Mouse (Mus musculus) neural tube, embryonic 11.5 days (tissue): ENCODE data around the gene Opa3. TPM values are rescaled to one million over a fixed set of nuclear protein-coding genes. Genes with fewer than 3 reads are reported as not detected.

Experiments
- ATAC-seq: fragments of 200-750 bp; cut with Nextera tagmentation; 2 replicates; pipeline ENCODE4 v1.8.0; 2017; ENCODE audit warnings: moderate number of reproducible peaks, mild to moderate bottlenecking, moderate TSS enrichment, moderate library complexity; ENCODE audit not compliant: insufficient read depth, low FRiP score, low TSS enrichment
- DNase-seq: peaks from one replicate; pipeline ENCODE4 v3.0.0-alpha.2; 2015; ENCODE audit warnings: low spot score
- H3K27ac ChIP-seq: fragments of 300-500 bp; sonication (generic); 2 replicates; pipeline ENCODE4 v1.5.1; 2014; ENCODE audit warnings: low read depth, mild to moderate bottlenecking, low read length
- H3K27me3 ChIP-seq: fragments of 300-500 bp; sonication (generic); 2 replicates; pipeline ENCODE4 v1.6.1; 2014; ENCODE audit warnings: mild to moderate bottlenecking, low read length, mixed read lengths; ENCODE audit not compliant: control insufficient read depth, insufficient read depth
- H3K36me3 ChIP-seq: fragments of 300-500 bp; sonication (generic); 2 replicates; pipeline ENCODE4 v1.6.1; 2014; ENCODE audit warnings: mild to moderate bottlenecking, low read length, moderate library complexity, mixed read lengths; ENCODE audit not compliant: control insufficient read depth, insufficient read depth
- H3K4me1 ChIP-seq: fragments of 300-500 bp; sonication (generic); 2 replicates; pipeline ENCODE4 v1.6.1; 2014; ENCODE audit warnings: low read length, mixed read lengths; ENCODE audit not compliant: control insufficient read depth, insufficient read depth
- H3K4me2 ChIP-seq: fragments of 300-500 bp; sonication (generic); 2 replicates; pipeline ENCODE4 v1.6.1; 2014; ENCODE audit warnings: low read depth, mild to moderate bottlenecking, moderate library complexity
- H3K4me3 ChIP-seq: fragments of 300-500 bp; sonication (generic); 2 replicates; pipeline ENCODE4 v1.5.1; 2014; ENCODE audit warnings: low read depth, low read length
- H3K9ac ChIP-seq: fragments of 300-500 bp; sonication (generic); 2 replicates; pipeline ENCODE4 v1.6.1; 2014; ENCODE audit warnings: mild to moderate bottlenecking, low read length
- H3K9me3 ChIP-seq: fragments of 300-500 bp; sonication (generic); 2 replicates; pipeline ENCODE4 v1.6.1; 2016; ENCODE audit warnings: low read length; ENCODE audit not compliant: control insufficient read depth
- WGBS: fragments of 180-500 bp; shearing (Covaris S2); extraction: QIAGEN DNeasy Blood & Tissue Kit; methylation state at CpG from one replicate; pipeline ENCODE4 v1.1.7; 2014; 5-methylcytosine and 5-hydroxymethylcytosine counted together
- polyA plus RNA-seq: library from polyadenylated mRNA; unstranded; fragments of >200 nt; fragmentation: Nextera tagmentation; extraction: Ambion mirVana; gene quantifications from 2 replicates; pipeline ENCODE4 v1.2.1, GENCODE M21; 2014

Opa3 gene
- polyA plus RNA-seq, 1 experiment from 2014 or later, result 45.9 TPM

- H3K4me1 ChIP-seq, result no peaks in the 10 kb centered on the region
- peaks cover 6% of the 10 kb centered on the region for H3K36me3 ChIP-seq
- no peaks in the 10 kb centered on the region for H3K27me3 ChIP-seq
- no peak for ATAC-seq
- DNase-seq, result no peak
- no peak overlapping the region for H3K9ac ChIP-seq
- no peak overlapping the region for H3K4me3 ChIP-seq
- no peak overlapping the region for H3K4me2 ChIP-seq
- 67% methylated on average over 6 of the region's 6 CpGs for WGBS
- H3K9me3 ChIP-seq, result no peaks in the 10 kb centered on the region
- no peak overlapping the region for H3K27ac ChIP-seq
Measured at GRCm38 (mm10) chr7:19196676-19197075, 31.5 kb upstream of the Opa3 start.

- H3K4me2 ChIP-seq, result no peak overlapping the region
- ATAC-seq, result no peak
- no peak for DNase-seq
- H3K9ac ChIP-seq, result no peak overlapping the region
- no peak overlapping the region for H3K27ac ChIP-seq
- peaks cover 6% of the 10 kb centered on the region; the same call in 1 of the 2 replicates for H3K36me3 ChIP-seq
- no peaks in the 10 kb centered on the region for H3K27me3 ChIP-seq
- H3K9me3 ChIP-seq, result no peaks in the 10 kb centered on the region
- no peak overlapping the region for H3K4me3 ChIP-seq
- 40% methylated on average over 2 of the region's 2 CpGs for WGBS
- H3K4me1 ChIP-seq, result no peaks in the 10 kb centered on the region
Measured at GRCm38 (mm10) chr7:19197985-19198384, 30.1 kb upstream of the Opa3 start.

DNA sequence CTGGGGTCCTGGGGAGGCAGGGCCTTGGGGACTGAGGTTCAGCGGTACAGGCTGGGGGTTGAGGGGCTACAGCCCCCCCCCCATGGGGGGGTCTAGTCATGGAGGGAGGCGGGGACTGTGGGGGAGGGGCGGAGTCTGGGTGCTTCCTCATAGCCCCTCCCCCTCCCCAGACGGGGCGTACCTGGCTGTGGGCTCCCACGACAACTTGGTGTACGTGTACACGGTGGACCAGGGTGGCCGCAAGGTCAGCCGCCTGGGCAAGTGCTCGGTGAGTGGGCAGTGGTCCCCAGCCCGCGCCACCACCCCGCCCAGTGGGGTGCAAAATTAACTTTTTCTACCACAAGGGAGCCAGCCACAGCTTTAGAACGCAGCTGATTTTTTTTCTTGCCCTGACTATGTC, 26.5 kb upstream of the Opa3 start:
- DNase-seq (no peak), ATAC-seq (no peak; the same call in 1 of the 2 replicates)
- no peaks in the 10 kb centered on the region for H3K4me1 ChIP-seq
- H3K27me3 ChIP-seq, result no peaks in the 10 kb centered on the region
- 58% methylated on average over 12 of the region's 15 CpGs for WGBS
- no peak overlapping the region for H3K9ac ChIP-seq
- H3K4me3 ChIP-seq, result no peak overlapping the region
- no peaks in the 10 kb centered on the region for H3K9me3 ChIP-seq
- peaks cover 2% of the 10 kb centered on the region; the same call in 1 of the 2 replicates for H3K36me3 ChIP-seq
- no peak overlapping the region for H3K4me2 ChIP-seq
- no peak overlapping the region for H3K27ac ChIP-seq

GRCm38 (mm10) chr7:19202065-19202850, 25.9 kb upstream of the Opa3 start:
- DNase-seq (no peak), ATAC-seq (no peak)
- Histone ChIP-seq H3K9ac (no peak overlapping the region), H3K4me1 (no peaks in the 10 kb centered on the region), H3K27ac (no peak overlapping the region), H3K27me3 (no peaks in the 10 kb centered on the region), H3K4me2 (no peak overlapping the region), H3K4me3 (no peak overlapping the region), H3K36me3 (peaks cover 2% of the 10 kb centered on the region; the same call in 1 of the 2 replicates), H3K9me3 (no peaks in the 10 kb centered on the region)
- WGBS, result 54% methylated on average over 15 of the region's 15 CpGs

DNA sequence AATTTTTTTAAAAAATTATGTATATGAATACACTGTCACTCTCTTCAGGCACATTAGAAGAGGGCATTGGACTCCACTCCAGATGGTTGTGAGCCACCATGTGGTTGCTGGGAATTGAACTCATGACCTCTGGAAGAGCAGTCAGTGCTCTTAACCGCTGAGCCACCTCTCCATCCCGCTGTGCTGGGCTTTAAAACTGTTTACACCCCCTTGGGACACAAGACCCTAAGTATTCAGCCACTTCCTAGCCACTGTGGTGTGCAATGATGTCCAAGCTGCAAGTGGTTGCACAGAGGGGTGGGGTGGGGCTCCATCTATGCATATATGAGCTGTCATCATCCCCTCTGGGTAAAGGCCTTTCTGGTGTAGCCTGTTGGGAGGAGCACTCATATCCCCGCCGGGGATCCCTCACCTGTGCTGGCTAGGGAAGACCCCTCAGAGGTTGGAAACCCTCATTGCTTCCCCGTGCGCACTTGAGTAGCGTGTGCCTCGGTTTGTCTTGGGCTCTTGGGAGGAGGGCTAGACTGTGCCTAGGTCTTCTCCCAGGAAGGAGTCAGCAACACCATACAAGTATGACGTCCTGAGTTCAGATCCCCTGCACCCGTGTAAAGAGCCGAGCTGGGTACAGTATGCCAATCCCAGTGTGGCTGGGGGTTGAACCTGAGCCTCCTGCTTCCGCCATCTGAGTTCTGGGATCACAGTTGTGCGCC, 19.8 kb upstream of the Opa3 start:
- no peaks in the 10 kb centered on the region for H3K9me3 ChIP-seq
- H3K27ac ChIP-seq, result no peak overlapping the region
- peaks cover 2% of the 10 kb centered on the region; the same call in 1 of the 2 replicates for H3K36me3 ChIP-seq
- 81% methylated on average over 13 of the region's 13 CpGs for WGBS
- no peaks in the 10 kb centered on the region for H3K4me1 ChIP-seq
- no peaks in the 10 kb centered on the region for H3K27me3 ChIP-seq
- ATAC-seq (no peak), DNase-seq (no peak)
- H3K9ac ChIP-seq, result no peak overlapping the region
- no peak overlapping the region for H3K4me2 ChIP-seq
- no peak overlapping the region for H3K4me3 ChIP-seq

- H3K9ac ChIP-seq, result no peak overlapping the region
Measured at GRCm38 (mm10) chr7:19208944-19209472, 19.1 kb upstream of the Opa3 start.

GRCm38 (mm10) chr7:19209494-19209893, 18.6 kb upstream of the Opa3 start:
- H3K4me3 ChIP-seq, result no peak overlapping the region
- no peaks in the 10 kb centered on the region for H3K27me3 ChIP-seq
- H3K4me2 ChIP-seq, result no peak overlapping the region
- no peaks in the 10 kb centered on the region for H3K36me3 ChIP-seq
- no peaks in the 10 kb centered on the region for H3K9me3 ChIP-seq
- no peaks in the 10 kb centered on the region for H3K4me1 ChIP-seq
- no peak overlapping the region for H3K9ac ChIP-seq
- H3K27ac ChIP-seq, result no peak overlapping the region
- 91% methylated on average over 4 of the region's 4 CpGs for WGBS
- DNase-seq, result no peak
- ATAC-seq, result no peak

More at GRCm38 (mm10) chr7:19208944-19209472, 19.1 kb upstream of the Opa3 start:
- no peak overlapping the region for H3K4me2 ChIP-seq
- ATAC-seq, result no peak
- 58% methylated on average over 7 of the region's 7 CpGs for WGBS
- H3K9me3 ChIP-seq, result no peaks in the 10 kb centered on the region
- H3K4me3 ChIP-seq, result no peak overlapping the region
- peak; percentile 34 for DNase-seq
- H3K4me1 ChIP-seq, result no peaks in the 10 kb centered on the region
- H3K27me3 ChIP-seq, result no peaks in the 10 kb centered on the region
- H3K36me3 ChIP-seq, result no peaks in the 10 kb centered on the region; the same call in 1 of the 2 replicates
- H3K27ac ChIP-seq, result no peak overlapping the region

DNA sequence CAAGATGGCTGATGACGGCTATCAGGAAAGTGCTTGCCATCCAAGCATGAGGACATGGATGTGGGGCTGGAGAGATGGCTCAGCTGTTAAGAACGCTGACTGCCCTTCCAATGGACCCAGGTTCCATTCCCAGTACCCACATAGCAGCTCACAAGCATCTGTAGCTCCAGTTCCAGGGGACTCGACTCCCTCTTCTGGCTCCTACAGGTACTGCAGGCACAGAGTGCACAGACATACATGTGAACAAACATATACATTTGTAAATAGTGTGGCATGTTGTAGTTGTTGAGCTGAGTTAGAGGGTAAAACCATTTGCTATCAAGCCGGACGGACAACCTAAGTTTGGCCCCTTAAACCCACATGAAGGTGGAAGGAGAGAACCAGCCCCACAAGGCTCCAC, 18.1 kb upstream of the Opa3 start:
- H3K27me3 ChIP-seq, result no peaks in the 10 kb centered on the region
- ATAC-seq (no peak), DNase-seq (no peak)
- no peaks in the 10 kb centered on the region for H3K36me3 ChIP-seq
- H3K4me2 ChIP-seq, result no peak overlapping the region
- H3K27ac ChIP-seq, result no peak overlapping the region
- no peaks in the 10 kb centered on the region for H3K4me1 ChIP-seq
- no peaks in the 10 kb centered on the region for H3K9me3 ChIP-seq
- no peak overlapping the region for H3K4me3 ChIP-seq
- 88% methylated on average over 5 of the region's 5 CpGs for WGBS
- no peak overlapping the region for H3K9ac ChIP-seq
